Mouse (Mus musculus) heart, embryonic 15.5 days (tissue): Measurements from ENCODE around the gene Alad. TPM values are rescaled to one million over a fixed set of nuclear protein-coding genes. Genes with fewer than 3 reads are reported as not detected.
A peak's percentile ranks its signal among the peaks of the same experiment; 100 is the strongest.

Experiments used
- ATAC-seq: fragments of 200-750 bp; cut with Nextera tagmentation; replicated peaks from 2 replicates; pipeline ENCODE4 v1.8.0; 2017; ENCODE audit warnings: low read depth, moderate TSS enrichment; ENCODE audit not compliant: insufficient number of reproducible peaks, insufficient read depth, low FRiP score
- H3K27ac ChIP-seq: fragments of 300-500 bp; sonication (generic); 2 replicates; pipeline ENCODE4 v1.5.1; 2015; ENCODE audit warnings: mild to moderate bottlenecking, inconsistent platforms
- H3K27me3 ChIP-seq: fragments of 300-500 bp; sonication (generic); 2 replicates; pipeline ENCODE4 v1.6.1; 2015; ENCODE audit warnings: inconsistent platforms
- H3K36me3 ChIP-seq: fragments of 300-500 bp; sonication (generic); 2 replicates; pipeline ENCODE4 v1.6.1; 2015; ENCODE audit warnings: mild to moderate bottlenecking, inconsistent platforms
- H3K4me1 ChIP-seq: fragments of 300-500 bp; sonication (generic); replicated peaks from 2 replicates; pipeline ENCODE4 v1.6.1; 2015; ENCODE audit warnings: inconsistent platforms
- H3K4me2 ChIP-seq: fragments of 300-500 bp; sonication (generic); 2 replicates; pipeline ENCODE4 v1.6.1; 2015; ENCODE audit warnings: inconsistent platforms, mild to moderate bottlenecking, moderate library complexity
- H3K4me3 ChIP-seq: fragments of 300-500 bp; sonication (generic); 2 replicates; pipeline ENCODE4 v1.5.1; 2015; ENCODE audit warnings: mild to moderate bottlenecking, inconsistent platforms
- H3K9ac ChIP-seq: fragments of 300-500 bp; sonication (generic); 2 replicates; pipeline ENCODE4 v1.6.1; 2015; ENCODE audit warnings: mild to moderate bottlenecking, inconsistent platforms
- H3K9me3 ChIP-seq: fragments of 300-500 bp; sonication (generic); replicated peaks from 2 replicates; pipeline ENCODE4 v1.6.1; 2016; ENCODE audit warnings: inconsistent platforms
- WGBS: fragments of 180-500 bp; shearing (Covaris S2); methylation state at CpG from one replicate; pipeline ENCODE4 v1.1.7; 2015; ENCODE audit warnings: mixed read lengths; 5-methylcytosine and 5-hydroxymethylcytosine counted together
- polyA plus RNA-seq: library from polyadenylated mRNA; unstranded; fragments of >200 nt; fragmentation: Nextera tagmentation; extraction: Ambion mirVana; gene quantifications from 2 replicates; pipeline ENCODE4 v1.2.1, GENCODE M21; 2015

Alad gene
- polyA plus RNA-seq, 1 experiment from 2014 or later, result 56.0 TPM

- Histone ChIP-seq H3K27ac (no peak overlapping the region), H3K4me3 (no peak overlapping the region), H3K4me2 (no peak overlapping the region), H3K27me3 (no peaks in the 10 kb centered on the region), H3K9ac (no peak overlapping the region), H3K4me1 (no peaks in the 10 kb centered on the region), H3K9me3 (no peaks in the 10 kb centered on the region), H3K36me3 (no peaks in the 10 kb centered on the region)
- 71% methylated on average over 3 of the region's 3 CpGs for WGBS
- no peak for ATAC-seq
These were observed 22.1 kb upstream of the Alad start for GRCm38 (mm10) chr4:62541802-62542201.

GRCm38 (mm10) chr4:62533729-62534128, 14.0 kb upstream of the Alad start:
- WGBS, result 58% methylated on average over 6 of the region's 6 CpGs
- H3K27ac ChIP-seq, result no peak overlapping the region
- no peaks in the 10 kb centered on the region for H3K36me3 ChIP-seq
- H3K27me3 ChIP-seq, result no peaks in the 10 kb centered on the region
- no peak overlapping the region for H3K4me2 ChIP-seq
- H3K9ac ChIP-seq, result no peak overlapping the region
- no peaks in the 10 kb centered on the region for H3K9me3 ChIP-seq
- H3K4me3 ChIP-seq, result no peak overlapping the region
- no peak for ATAC-seq
- H3K4me1 ChIP-seq, result 0 out of 2 replicates have a peak, but pooled peaks cover 10% of the 10 kb centered on the region

- Histone ChIP-seq H3K4me1 (peaks cover 14% of the 10 kb centered on the region), H3K4me2 (no peak overlapping the region), H3K27me3 (no peaks in the 10 kb centered on the region), H3K27ac (no peak overlapping the region), H3K9me3 (no peaks in the 10 kb centered on the region), H3K9ac (no peak overlapping the region), H3K4me3 (no peak overlapping the region), H3K36me3 (peaks cover 5% of the 10 kb centered on the region; the same call in 1 of the 2 replicates)
- 80% methylated on average over 4 of the region's 4 CpGs for WGBS
- ATAC-seq, result no peak
These were observed 7.9 kb upstream of the Alad start for GRCm38 (mm10) chr4:62527655-62528054.

GRCm38 (mm10) chr4:62526256-62526655, 6.5 kb upstream of the Alad start:
- no peak overlapping the region for H3K27ac ChIP-seq
- peaks cover 14% of the 10 kb centered on the region for H3K4me1 ChIP-seq
- H3K4me3 ChIP-seq, result no peak overlapping the region
- no peaks in the 10 kb centered on the region for H3K27me3 ChIP-seq
- H3K9ac ChIP-seq, result no peak overlapping the region
- no peak overlapping the region for H3K4me2 ChIP-seq
- peaks cover 9% of the 10 kb centered on the region; the same call in 1 of the 2 replicates for H3K36me3 ChIP-seq
- no peak for ATAC-seq
- 58% methylated on average over 2 of the region's 2 CpGs for WGBS
- no peaks in the 10 kb centered on the region for H3K9me3 ChIP-seq

GRCm38 (mm10) chr4:62525489-62525811, 5.7 kb upstream of the Alad start:
- WGBS, result 2% methylated on average over 10 of the region's 10 CpGs
- Histone ChIP-seq H3K9me3 (no peaks in the 10 kb centered on the region), H3K27me3 (no peaks in the 10 kb centered on the region), H3K9ac (no peak overlapping the region), H3K4me2 (peak overlapping the region; percentile 85), H3K4me1 (peaks cover 11% of the 10 kb centered on the region), H3K36me3 (peaks cover 9% of the 10 kb centered on the region; the same call in 1 of the 2 replicates), H3K27ac (no peak overlapping the region), H3K4me3 (peak overlapping the region; percentile 83)
- ATAC-seq, result no peak

GRCm38 (mm10) chr4:62524651-62525488, 5.2 kb upstream of the Alad start, which contains the start of the genes Pole3 and 4933430I17Rik:
Gene Pole3, minus strand, starts transcription at chr4:62525068.
Gene 4933430I17Rik, plus strand, starts transcription at chr4:62525369.
- H3K9ac ChIP-seq, result peak within 1 kb of the TSS; percentile 82
- H3K9me3 ChIP-seq, result no peaks in the 10 kb centered on the region
- H3K4me2 ChIP-seq, result peak within 1 kb of the TSS; percentile 85
- H3K4me3 ChIP-seq, result peak within 1 kb of the TSS; percentile 83
- peaks cover 9% of the 10 kb centered on the region; the same call in 1 of the 2 replicates for H3K36me3 ChIP-seq
- WGBS, result under 1% methylated on average over 59 of the region's 59 CpGs
- peaks cover 12% of the 10 kb centered on the region for H3K4me1 ChIP-seq
- peak; percentile 98 for ATAC-seq
- no peaks in the 10 kb centered on the region for H3K27me3 ChIP-seq
- H3K27ac ChIP-seq, result peak within 1 kb of the TSS; percentile 94

GRCm38 (mm10) chr4:62520892-62521400, 1.2 kb upstream of the Alad start:
- 78% methylated on average over 2 of the region's 2 CpGs for WGBS

GRCm38 (mm10) chr4:62519122-62519848, 433 bp downstream of the Alad start:
- WGBS, result 1% methylated on average over 26 of the region's 26 CpGs
- peak overlapping the region; percentile 85 for H3K4me2 ChIP-seq
- no peaks in the 10 kb centered on the region for H3K9me3 ChIP-seq
- no peaks in the 10 kb centered on the region for H3K27me3 ChIP-seq
- H3K27ac ChIP-seq, result peak overlapping the region; percentile 94
- peaks cover 9% of the 10 kb centered on the region; the same call in 1 of the 2 replicates for H3K36me3 ChIP-seq
- peak overlapping the region; percentile 81 for H3K9ac ChIP-seq
- peaks cover 48% of the 10 kb centered on the region for H3K4me1 ChIP-seq
- peak overlapping the region; percentile 72 for H3K4me3 ChIP-seq
- ATAC-seq, result peak; percentile 41

More at GRCm38 (mm10) chr4:62520892-62521400, 1.2 kb upstream of the Alad start:
- H3K4me1 ChIP-seq, result peaks cover 39% of the 10 kb centered on the region
- no peak overlapping the region for H3K4me3 ChIP-seq
- ATAC-seq, result no peak
- no peak overlapping the region for H3K4me2 ChIP-seq
- H3K9ac ChIP-seq, result no peak overlapping the region
- no peak overlapping the region for H3K27ac ChIP-seq
- H3K36me3 ChIP-seq, result peaks cover 9% of the 10 kb centered on the region; the same call in 1 of the 2 replicates
- no peaks in the 10 kb centered on the region for H3K27me3 ChIP-seq
- H3K9me3 ChIP-seq, result no peaks in the 10 kb centered on the region

- no peak for ATAC-seq
- Histone ChIP-seq H3K4me1 (peaks cover 46% of the 10 kb centered on the region), H3K36me3 (peaks cover 9% of the 10 kb centered on the region; the same call in 1 of the 2 replicates), H3K9me3 (no peaks in the 10 kb centered on the region), H3K27ac (peak overlapping the region; percentile 94), H3K9ac (peak overlapping the region; percentile 81), H3K4me3 (peak overlapping the region; percentile 72), H3K4me2 (peak overlapping the region; percentile 85), H3K27me3 (no peaks in the 10 kb centered on the region)
- WGBS, result 40% methylated on average over 13 of the region's 13 CpGs
These were observed 1.1 kb downstream of the Alad start for GRCm38 (mm10) chr4:62518416-62519121.

GRCm38 (mm10) chr4:62517538-62518415, 1.9 kb downstream of the Alad start:
- ATAC-seq, result no peak
- peak overlapping the region; percentile 72; the same call in 1 of the 2 replicates for H3K4me3 ChIP-seq
- peaks cover 8% of the 10 kb centered on the region; the same call in 1 of the 2 replicates for H3K36me3 ChIP-seq
- WGBS, result 71% methylated on average over 10 of the region's 10 CpGs
- H3K27me3 ChIP-seq, result no peaks in the 10 kb centered on the region
- H3K4me2 ChIP-seq, result peak overlapping the region; percentile 85
- no peak overlapping the region for H3K9ac ChIP-seq
- H3K27ac ChIP-seq, result peak overlapping the region; percentile 68; the same call in 1 of the 2 replicates
- no peaks in the 10 kb centered on the region for H3K9me3 ChIP-seq
- peaks cover 46% of the 10 kb centered on the region for H3K4me1 ChIP-seq
